Mouse (Mus musculus) granulocyte monocyte progenitor cell, adult 5-6 weeks (primary cell): ENCODE data around the gene Clec16a. TPM values are rescaled to one million over a fixed set of nuclear protein-coding genes. Genes with fewer than 3 reads are reported as not detected.

Experiments
- ATAC-seq: replicated peaks from 2 replicates; pipeline ENCODE4 v1.8.0; 2016; ENCODE audit warnings: mild to moderate bottlenecking, moderate TSS enrichment, inconsistent platforms; ENCODE audit not compliant: poor library complexity, severe bottlenecking
- total RNA-seq, 2 experiments: library from RNA; stranded (forward) in 1 of 2; stranded (reverse) in 1 of 2; fragments of 200-712, 200-1000 nt in 1 of 2; fragments of >200 nt in 1 of 2; fragmentation: Nextera tagmentation in 1 of 2; gene quantifications; 2 replicates each; pipeline ENCODE4 v1.2.3; 2014 to 2017

Clec16a gene
- total RNA-seq, 2 experiments from 2014 or later: 14.3 to 19.6 TPM

DNA sequence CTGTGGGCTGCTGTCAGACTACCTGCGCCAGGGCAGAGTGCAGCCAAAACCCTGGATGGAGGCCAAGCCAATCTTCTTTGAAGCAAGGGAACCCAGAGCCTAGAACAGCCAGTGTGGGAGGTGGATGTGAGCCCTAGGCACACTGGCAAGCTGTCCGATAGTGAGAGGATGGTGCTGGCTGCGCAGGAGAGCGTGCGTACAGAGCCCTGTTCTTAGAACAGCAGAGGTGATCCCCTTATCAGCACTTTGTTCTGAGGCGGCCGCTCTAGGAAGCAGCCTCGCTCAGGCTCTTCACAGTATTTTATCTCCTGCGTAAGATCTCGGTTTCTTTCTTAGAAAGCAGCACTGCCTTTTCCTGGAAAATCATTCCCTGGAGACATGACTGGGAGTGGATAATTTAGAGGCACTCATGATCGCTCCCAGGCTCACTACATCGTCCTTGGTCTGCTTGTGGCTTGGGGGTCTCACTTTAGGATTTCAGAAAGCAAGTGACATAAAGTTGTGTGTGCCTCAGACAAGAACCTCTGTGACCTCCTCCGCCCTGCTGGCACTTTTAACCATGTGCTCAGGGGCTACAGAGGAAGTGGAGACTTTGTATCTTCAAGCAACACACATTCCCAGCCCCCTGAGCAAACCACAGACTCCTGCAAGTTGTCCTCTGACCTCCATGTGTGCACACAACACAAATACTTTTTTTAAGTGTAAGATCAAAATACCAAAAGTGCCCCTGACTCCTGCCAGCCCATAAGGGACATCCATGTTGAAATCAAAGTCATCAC lies 94.2 kb downstream of the Clec16a start:
- ATAC-seq: peak; percentile 34

DNA sequence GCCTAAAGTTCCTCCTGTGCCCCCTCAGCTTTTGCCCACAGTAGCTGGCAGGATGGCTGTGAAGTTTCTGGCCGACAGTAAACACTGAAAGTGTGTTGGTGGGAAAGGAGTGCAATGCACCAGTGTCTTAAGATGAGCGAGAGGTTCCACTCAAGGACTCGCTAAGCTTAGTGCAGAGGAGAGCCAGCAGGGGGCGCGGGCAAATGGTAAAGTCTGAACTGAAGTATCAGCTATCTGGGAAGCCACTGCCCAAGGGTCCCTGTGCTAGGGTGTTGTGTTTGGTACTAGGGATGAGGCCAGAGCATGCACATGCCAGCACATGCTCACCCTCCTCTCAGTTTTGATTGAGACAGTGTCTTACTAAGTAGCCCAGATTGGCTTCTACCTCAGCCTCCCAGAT lies 94.9 kb downstream of the Clec16a start:
- peak; percentile 80 for ATAC-seq

DNA sequence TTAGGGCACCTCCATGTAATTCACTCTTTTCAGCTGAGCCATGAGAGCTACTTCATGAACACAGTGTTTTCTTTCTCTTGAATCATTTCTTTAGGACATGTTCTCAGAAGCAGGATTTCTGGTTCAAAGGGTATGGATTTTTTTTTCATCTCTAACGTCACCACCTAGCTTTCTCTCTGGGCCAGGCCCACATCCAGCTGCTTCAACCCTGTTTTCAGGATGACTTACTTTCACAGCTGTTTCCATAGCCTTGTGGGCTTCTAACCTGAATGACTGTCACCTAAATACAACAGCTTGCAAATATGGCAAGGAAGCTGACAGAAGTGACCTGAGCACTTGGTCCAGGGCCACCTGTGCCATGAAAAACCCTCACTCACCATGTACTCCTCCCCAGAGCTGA lies 96.0 kb downstream of the Clec16a start:
- no peak for ATAC-seq

DNA sequence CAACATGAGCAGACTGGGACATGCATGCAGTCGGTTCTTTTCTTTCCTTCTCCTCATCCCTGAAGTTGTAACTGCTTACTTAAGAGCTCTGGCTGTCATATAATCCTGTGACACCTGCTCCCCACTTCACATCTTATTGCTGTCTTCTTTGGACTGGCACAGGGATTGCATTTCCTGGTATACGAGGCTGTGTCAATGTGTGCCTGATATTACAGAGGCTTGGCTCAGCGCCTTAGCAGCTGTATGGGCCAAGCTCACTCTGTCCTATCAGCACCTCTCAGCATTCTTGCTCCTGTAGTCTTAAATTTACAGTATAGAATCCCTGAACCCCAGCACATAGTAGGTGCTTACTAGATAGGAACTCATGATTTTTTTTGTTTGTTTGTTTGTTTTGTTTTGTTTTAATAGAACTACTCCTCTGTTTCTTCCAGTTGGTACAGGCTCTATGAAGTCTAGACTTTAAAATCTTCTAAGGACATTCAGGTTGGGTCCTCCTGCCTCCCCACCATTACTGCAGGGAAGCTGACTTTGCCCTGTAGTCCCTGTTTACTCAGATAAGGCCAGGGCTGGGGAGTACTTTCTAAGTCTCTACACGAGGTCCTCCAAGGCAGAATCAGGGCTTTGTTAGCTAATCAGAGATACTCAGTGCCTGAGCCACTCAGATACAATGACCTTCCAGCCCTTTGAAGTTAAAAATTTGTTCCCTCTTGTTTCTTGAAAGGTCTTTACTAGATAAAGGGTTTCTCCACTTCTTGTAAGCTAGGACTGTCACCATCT lies 97.9 kb downstream of the Clec16a start:
- ATAC-seq: no peak

DNA sequence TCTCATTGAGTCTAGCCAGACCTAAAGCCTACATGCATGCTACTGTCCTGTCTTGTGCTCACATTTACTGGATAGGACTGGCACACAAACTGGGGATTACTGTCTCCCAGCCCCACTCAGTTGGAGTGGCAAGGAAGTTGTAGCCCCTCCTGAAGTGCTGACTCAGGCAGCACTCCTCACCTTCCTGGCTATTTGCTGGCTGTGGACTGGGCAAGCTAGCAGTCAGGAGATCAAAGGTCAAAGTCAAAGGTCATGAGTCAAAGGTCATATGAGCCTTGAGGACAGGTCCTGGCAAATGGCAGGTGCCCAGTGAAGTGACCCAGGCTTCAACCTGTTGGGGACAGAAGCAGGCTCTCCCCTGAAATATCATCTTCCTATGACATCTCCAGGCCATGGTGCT lies 99.1 kb downstream of the Clec16a start:
- no peak for ATAC-seq

DNA sequence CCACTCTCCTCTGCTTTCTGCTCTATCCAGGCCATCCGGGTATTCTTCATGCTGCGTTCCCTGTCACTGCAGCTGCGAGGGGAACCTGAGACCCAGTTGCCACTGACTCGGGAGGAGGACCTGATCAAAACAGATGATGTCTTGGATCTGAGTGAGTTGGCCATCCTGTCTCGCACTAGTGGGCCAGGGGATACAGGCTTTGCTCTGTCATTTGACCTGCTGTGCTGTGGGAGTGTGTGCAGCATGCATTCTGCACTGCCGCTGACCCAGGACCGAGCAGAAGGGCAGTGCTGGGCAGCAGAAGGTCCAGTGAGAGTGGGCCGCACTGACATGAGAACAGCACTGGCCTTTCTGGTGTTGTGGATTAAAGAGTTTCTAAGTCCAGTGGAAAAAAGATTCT lies 99.6 kb downstream of the Clec16a start:
- ATAC-seq: no peak

DNA sequence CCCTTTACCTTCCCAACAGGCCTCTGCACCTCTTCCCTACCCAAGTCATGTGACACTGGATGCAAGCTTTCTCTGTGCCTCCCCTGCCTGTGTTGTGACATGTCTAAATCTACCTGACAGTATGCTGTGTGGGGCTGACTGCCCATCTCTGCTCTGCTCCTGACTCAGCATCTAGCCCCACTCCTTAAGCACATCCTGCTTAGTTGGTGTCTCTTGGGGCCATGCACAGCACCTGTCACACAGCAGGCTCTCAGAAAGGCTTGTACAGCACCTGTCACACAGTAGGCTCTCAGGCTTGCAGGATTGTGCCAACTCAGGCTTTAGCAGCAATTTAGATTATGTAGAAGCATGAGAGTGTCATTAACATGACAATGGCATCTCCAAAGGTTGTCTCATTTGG lies 106.7 kb downstream of the Clec16a start:
- ATAC-seq: no peak

DNA sequence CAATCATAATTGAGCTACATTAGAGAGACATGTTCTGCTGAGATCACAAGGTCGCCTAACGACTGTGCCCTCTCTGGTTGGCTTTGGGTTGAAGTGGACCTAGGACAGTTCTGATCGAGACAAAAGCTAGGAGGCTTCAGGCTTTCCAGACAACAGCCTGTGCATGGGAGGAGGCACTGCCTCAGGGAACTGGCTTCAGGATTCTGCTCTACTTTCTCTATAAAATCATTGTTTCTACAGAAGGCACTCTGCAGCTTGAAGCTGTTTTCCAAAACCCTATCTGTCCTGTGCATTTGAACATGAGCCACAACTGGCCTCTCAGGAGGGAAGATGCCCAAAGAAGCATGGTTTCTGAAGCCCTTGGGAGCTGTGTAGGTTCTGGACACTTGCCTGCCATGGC lies 107.8 kb downstream of the Clec16a start:
- ATAC-seq: no peak

DNA sequence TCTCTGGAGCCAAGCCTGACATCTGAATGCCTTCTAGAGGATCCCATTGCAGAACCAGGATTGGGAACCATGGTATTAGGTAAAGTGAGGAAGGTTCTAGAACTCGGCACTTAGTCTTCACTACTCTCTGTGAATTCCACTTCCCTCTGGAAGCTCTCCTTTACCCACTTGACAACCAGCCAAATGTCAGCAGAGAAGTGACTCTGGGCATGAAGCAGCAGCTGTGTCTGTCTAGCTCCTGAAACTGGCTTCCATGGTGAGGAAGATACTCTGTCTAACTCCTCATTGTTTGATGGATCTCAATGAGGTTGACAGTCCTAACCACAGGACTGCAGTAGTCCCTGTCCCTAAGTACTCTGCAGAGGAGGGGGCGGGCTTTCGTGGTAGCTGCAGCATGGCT lies 110.1 kb downstream of the Clec16a start:
- 0 out of 2 replicates have a peak, but pooled peaks have one; percentile 20 for ATAC-seq

DNA sequence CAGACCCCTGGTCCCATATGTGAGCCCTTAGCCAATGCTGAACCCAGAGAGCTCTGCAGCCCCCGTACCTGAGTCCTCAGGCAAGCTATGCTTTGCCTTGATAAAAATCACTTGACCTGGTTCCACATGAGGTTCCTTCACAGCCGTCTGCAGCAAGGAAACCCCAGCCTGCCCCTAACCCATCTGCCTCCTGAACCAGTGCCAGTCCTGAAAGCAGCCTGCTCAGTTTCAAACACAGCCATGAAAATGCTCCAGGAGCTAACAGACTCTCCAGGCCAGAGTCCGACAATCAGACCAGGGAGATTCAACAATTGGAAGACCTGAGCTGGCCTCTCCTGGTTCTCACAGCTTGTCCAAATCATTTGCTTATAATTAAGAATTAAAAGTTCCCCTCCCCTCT lies 110.8 kb downstream of the Clec16a start:
- no peak for ATAC-seq

DNA sequence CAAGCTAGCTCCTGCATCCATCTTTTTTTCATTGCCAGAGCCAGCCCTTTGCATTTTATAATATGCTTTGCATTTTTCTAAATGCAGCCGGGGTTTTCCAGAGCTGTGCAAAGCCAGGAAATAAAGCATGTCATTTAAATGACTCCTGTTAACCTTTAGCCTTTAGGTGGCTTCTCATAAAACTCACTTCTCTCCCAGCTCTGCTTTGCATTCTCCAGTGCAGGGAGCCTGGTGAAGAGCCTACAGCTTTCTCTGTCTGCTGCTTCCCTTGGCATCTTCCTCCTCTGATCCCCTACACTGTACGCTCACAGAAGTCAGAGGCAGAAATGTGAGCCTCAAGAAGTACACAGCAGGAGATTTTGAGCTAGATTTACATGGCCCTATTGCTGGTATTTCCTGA lies 111.3 kb downstream of the Clec16a start:
- ATAC-seq: no peak

DNA sequence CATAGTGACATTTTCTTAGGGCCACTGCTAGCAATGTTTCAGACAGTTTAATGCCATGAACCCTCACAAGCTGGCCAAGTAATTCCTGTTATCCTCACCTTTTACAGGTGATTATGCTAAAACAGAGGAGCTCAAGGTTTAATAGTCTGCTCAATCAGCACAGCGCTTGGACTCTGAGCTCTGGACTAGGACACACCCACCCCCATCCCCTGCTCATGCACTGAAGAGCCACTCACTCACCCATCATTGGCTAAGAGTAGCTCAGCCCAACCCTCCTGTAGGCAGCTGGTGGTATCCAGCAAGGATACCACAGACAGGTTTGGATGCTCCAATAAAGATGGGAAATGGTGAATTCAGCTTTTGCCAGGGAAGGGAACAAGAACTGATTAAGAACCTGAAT lies 111.8 kb downstream of the Clec16a start:
- no peak for ATAC-seq

DNA sequence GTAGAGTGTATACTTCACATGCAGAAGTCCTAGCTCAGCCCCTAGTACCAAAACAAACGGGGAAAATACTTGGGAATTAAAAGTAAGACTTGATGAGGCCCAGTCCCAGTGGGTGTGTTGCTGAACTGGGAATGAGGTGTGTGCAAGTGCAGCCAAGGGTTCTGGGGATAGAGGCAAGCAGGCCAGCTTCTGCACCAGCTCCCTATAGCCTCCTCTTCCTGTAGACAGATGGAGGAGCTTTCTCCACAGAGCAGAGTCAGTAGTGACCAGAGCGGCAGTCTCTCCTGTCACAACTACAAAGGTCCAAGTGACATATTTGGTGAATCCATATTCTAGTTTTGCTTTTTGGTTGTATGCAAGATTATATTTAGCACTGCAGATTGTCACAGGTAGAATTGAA lies 114.1 kb downstream of the Clec16a start:
- no peak for ATAC-seq

DNA sequence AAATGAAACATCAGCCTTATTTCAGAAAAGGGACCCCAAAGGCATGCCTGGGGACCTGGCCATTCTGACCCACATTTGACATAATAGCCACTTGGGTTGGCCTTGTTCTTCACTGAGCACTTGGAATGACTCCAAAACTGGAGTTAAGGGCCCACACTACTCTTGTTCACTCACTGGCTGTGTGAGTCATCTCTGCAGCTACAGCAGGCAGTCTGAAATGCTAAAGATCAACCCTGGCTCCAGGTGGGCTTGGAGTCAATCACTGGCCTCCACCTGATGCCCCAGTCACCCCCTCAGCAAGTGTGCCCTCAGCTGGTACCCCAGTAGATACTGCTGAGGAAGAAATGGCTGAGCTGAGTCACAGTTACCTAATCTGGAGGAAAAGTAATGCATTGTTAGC lies 115.4 kb downstream of the Clec16a start:
- no peak for ATAC-seq

DNA sequence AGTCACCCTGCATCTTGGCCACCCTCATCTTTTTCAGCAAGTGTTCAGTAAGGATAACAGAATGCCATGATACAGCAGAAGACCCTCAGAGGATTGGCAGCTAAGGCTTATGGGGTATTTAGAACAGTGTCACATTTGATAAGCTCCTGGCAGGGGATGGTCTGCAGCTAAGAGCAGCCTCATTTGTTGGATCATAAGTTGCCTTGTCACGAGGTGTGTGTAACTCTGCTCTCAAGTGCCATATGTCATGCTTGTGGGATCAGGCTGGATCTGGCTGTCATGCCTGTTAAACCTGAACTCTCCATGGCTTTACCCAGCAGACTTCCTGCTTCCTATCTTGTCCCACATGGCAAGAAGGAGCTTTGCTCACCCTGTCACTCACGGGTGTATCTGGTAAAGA lies 116.2 kb downstream of the Clec16a start:
- ATAC-seq: no peak

DNA sequence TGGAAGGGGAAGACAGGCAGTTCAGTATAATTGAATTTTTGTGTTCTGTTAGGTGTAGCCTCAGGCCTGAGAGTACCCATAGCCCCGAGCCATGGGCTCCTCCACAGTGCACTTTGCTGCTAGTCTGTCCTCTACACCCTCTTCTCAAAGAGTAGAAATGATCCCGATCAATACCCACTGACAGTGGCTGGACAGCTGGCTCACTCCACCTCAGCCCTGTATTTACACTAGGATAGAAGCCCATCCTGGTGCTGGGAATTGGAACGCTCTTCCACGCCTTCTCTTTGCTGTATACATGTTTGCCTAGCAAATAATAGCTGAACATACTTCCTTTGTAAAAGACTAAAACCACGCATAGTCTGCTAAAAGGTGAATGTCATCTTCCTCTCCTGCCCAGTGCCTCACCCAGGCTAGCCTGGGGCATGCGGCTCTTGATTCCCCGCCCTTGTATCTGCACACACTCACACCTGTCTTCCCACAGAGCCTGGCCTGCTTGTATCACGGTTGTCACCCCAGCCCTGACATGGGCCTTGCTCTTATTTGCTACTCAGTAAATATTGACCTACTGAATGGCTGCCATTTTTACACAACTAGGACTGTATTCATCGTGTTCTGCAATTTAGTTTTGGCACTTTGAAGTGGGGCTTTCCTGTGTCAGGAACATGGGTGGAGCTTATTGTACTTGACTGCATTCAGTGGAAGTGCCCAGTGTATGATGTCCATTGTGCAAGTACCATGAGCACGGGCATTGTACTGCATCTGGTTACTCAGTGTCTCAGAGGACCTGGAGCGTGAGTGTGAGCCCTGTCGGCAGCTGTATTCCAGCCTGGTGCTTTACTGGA lies 119.0 kb downstream of the Clec16a start:
- ATAC-seq: no peak

DNA sequence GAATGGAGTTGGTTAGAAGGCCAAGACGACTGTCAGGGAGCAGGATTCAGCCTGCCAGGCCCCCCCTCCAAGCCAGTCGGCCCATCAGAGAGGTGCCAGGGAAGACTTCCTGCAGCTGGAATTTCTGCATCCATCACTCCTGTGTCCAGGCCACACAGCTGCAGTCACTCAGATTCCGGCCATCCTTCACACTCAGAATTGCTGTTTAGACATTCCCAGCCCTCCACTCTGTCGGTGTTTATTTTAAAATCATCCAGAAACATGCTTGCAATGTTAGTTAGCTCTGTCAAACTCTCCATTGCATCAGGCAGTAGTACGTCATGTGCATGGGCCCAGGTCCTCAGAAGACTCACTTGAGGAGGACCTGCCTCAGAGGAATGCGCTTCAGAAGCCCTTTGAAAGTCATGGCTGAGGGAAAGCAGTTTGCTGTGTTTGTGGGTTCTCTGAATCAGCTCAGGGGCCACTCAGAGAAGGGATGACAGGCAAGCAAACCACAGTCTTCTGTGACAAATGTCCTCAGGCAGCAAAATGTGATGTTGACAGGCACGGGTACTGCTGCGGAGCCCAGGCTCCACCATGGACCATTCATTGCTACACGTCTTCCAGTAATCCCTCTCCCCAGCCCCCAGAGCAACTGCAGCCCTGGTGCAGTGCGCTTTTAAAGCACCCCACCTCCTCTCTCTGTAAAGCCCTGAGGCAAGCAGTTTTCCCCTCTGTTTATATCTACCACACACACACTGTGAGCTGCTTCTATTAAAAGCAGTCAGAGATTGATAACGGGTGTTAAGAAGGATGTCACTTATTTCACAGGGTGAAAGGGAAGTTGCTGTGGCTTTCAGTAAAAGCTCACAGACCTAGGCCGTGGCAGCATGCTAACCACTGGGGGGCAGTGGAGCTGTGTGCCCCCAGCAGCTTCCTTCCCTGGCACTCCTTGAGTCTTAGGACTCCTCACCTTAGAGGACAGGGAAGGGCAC lies 120.1 kb downstream of the Clec16a start:
- ATAC-seq: peak; percentile 89

DNA sequence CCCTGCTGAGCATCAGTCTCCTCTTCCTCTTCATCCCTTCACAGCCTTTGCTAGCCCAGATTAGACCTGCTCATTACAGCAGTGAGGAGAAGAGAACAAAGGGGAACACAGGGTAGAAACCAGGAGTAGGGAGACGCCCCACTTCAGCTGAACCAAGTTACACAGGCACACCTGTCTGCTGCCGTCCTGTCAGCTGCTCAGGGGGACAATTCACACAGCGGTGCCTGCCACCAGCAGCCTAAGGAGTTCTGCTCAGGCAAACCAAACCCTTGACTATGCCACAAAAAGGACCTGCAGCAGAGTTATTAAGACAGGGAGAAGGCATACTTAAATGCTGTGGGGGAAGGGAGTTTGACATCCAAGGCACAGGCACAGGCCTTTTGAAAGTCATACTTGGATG lies 121.6 kb downstream of the Clec16a start:
- no peak for ATAC-seq

DNA sequence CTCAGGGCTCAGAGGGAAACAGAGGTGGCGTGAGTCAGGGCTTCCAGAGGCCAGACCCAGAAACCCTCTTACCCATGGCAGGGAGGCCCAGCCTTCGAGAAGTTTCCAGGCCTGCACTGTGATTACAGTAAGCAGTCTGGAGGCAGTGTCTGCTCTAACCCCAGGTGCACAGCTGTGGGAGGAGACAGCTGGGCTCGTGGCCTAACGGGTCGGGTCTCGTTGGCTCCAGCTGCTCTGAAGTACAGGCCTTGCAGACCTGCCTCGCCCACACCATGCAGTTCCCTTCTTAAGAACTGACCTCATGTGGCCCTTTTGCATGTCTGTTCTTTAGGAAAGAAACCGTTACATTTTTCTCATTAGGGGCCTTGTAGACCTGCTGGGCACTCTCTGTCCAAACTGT lies 123.3 kb downstream of the Clec16a start:
- ATAC-seq: no peak
